Comparison of ENCODE assay signal across 18 mouse cellular contexts in genomic region chr4:83520308-83520707, GRCm38 (mm10). TPM values are rescaled to one million over a fixed set of nuclear protein-coding genes. Genes with fewer than 3 reads are reported as not detected.
A peak's percentile ranks its signal among the peaks of the same experiment; 100 is the strongest.
DNase-seq lines count a peak whose midpoint lies in the region; ATAC-seq and TF ChIP-seq lines count a peak whose summit lies in the region.
"Had no signal": no experiment of that assay in that cellular context is flagged by ENCODE, and none has a peak within 500 bp of the region (broad histone marks: within the 10 kb centered on the region; RNA-seq: fewer than 3 reads in every experiment).

No protein-coding gene starts in this region.

- no peak overlapping the region for H3K4me2 ChIP-seq in kidney, postnatal 0 days (ENCODE audit: low read length)
- H3K4me2 ChIP-seq in hindbrain, embryonic 11.5 days (replicated peaks; ENCODE audit: low read depth, low read length), result no peak overlapping the region
- H3K4me2 ChIP-seq in kidney, embryonic 14.5 days (replicated peaks; ENCODE audit: low read depth, low read length), result no peak overlapping the region
- H3K4me2 ChIP-seq: forebrain, embryonic 13.5 days; kidney, embryonic 15.5 days; limb, embryonic 12.5 days; midbrain, embryonic 12.5 days; neural tube, embryonic 12.5 days had no signal

- ATAC-seq in kidney, postnatal 0 days (replicated peaks; ENCODE audit: low FRiP score, low read depth), result no peak
- no peak for ATAC-seq in hindbrain, embryonic 11.5 days (ENCODE audit: low FRiP score)
- no peak for ATAC-seq in kidney, embryonic 14.5 days (ENCODE audit: low FRiP score, low TSS enrichment)
- ATAC-seq: forebrain, embryonic 13.5 days; hindbrain, embryonic 16.5 days had no signal

- peak; percentile 40 for TF ChIP-seq CTCF in kidney, postnatal 0 days (IDR thresholded peaks at IDR 0.05; ENCODE audit: low read depth)

- H3K36me3 ChIP-seq in kidney, postnatal 0 days (ENCODE audit: insufficient read depth, low read length), result no peaks in the 10 kb centered on the region
- H3K36me3 ChIP-seq in hindbrain, embryonic 11.5 days (ENCODE audit: control insufficient read depth, insufficient read depth, low read length), result no peaks in the 10 kb centered on the region
- H3K36me3 ChIP-seq in kidney, embryonic 14.5 days (ENCODE audit: control insufficient read depth, insufficient read depth, low read length), result no peaks in the 10 kb centered on the region
- H3K36me3 ChIP-seq: kidney, embryonic 15.5 days; limb, embryonic 12.5 days; midbrain, embryonic 12.5 days; neural tube, embryonic 12.5 days had no signal

- DNase-seq in kidney, postnatal 0 days (ENCODE audit: low spot score), result no peak
- DNase-seq in kidney, postnatal 10 days, result no peak
- DNase-seq in 416B (ENCODE audit: low read depth) (peak; percentile 51), ES-CJ7 (ENCODE audit: low read depth, low spot score) (peak; percentile 89)
- peak; percentile 60 for DNase-seq in induced T-regulatory cell, adult 2 months (ENCODE audit: low read depth)
- no peak for DNase-seq in hindbrain, embryonic 11.5 days (ENCODE audit: low spot score)
- no peak for DNase-seq in yolk sac, embryonic 10.5 days (ENCODE audit: low spot score)
- DNase-seq: adrenal gland, postnatal 25 days; gastrocnemius, postnatal 14 days; lung, postnatal 10 days; spleen, adult 18-20 months had no signal

- H3K4me3 ChIP-seq in kidney, postnatal 0 days (replicated peaks; ENCODE audit: low read depth, low read length), result no peak overlapping the region
- H3K4me3 ChIP-seq in hindbrain, embryonic 11.5 days (ENCODE audit: low read depth, low read length), result no peak overlapping the region
- H3K4me3 ChIP-seq in kidney, embryonic 14.5 days (ENCODE audit: low read length), result no peak overlapping the region
- H3K4me3 ChIP-seq: forebrain, embryonic 13.5 days; kidney, embryonic 15.5 days; limb, embryonic 12.5 days; midbrain, embryonic 12.5 days; neural tube, embryonic 12.5 days had no signal

- H3K4me1 ChIP-seq in kidney, postnatal 0 days (replicated peaks; ENCODE audit: insufficient read depth, low read length), result no peaks in the 10 kb centered on the region
- peaks cover 2% of the 10 kb centered on the region; the same call in 1 of the 2 replicates for H3K4me1 ChIP-seq in hindbrain, embryonic 11.5 days (replicated peaks; ENCODE audit: control insufficient read depth, insufficient read depth, low read length)
- no peaks in the 10 kb centered on the region for H3K4me1 ChIP-seq in kidney, embryonic 14.5 days (ENCODE audit: control insufficient read depth, insufficient read depth, low read length)

- WGBS in kidney, postnatal 0 days, result 93% methylated on average over 4 of the region's 4 CpGs
- 86% methylated on average over 4 of the region's 4 CpGs for WGBS in hindbrain, embryonic 11.5 days
- 86% methylated on average over 4 of the region's 4 CpGs for WGBS in kidney, embryonic 14.5 days

- H3K9me3 ChIP-seq in kidney, postnatal 0 days (replicated peaks; ENCODE audit: low read length), result no peaks in the 10 kb centered on the region
- H3K9me3 ChIP-seq in hindbrain, embryonic 11.5 days (ENCODE audit: control insufficient read depth, low read length), result no peaks in the 10 kb centered on the region
- H3K9me3 ChIP-seq in kidney, embryonic 14.5 days (ENCODE audit: control insufficient read depth, low read length), result no peaks in the 10 kb centered on the region
- H3K9me3 ChIP-seq: forebrain, embryonic 13.5 days; kidney, embryonic 15.5 days; limb, embryonic 12.5 days; midbrain, embryonic 12.5 days; neural tube, embryonic 12.5 days had no signal

- no peaks in the 10 kb centered on the region for H3K27me3 ChIP-seq in kidney, postnatal 0 days (ENCODE audit: insufficient read depth, low read length)
- no peaks in the 10 kb centered on the region for H3K27me3 ChIP-seq in hindbrain, embryonic 11.5 days (ENCODE audit: control insufficient read depth, insufficient read depth, low read length)
- no peaks in the 10 kb centered on the region for H3K27me3 ChIP-seq in kidney, embryonic 14.5 days (ENCODE audit: control insufficient read depth, insufficient read depth, low read length)
- H3K27me3 ChIP-seq: forebrain, embryonic 13.5 days; kidney, embryonic 15.5 days; limb, embryonic 12.5 days; midbrain, embryonic 12.5 days; neural tube, embryonic 12.5 days had no signal

- H3K9ac ChIP-seq in kidney, postnatal 0 days (ENCODE audit: low read depth, low read length), result no peak overlapping the region
- H3K9ac ChIP-seq in hindbrain, embryonic 11.5 days (ENCODE audit: low read depth, low read length), result no peak overlapping the region
- H3K9ac ChIP-seq in kidney, embryonic 14.5 days (ENCODE audit: low read depth, low read length), result no peak overlapping the region
- H3K9ac ChIP-seq: forebrain, embryonic 13.5 days; kidney, embryonic 15.5 days; limb, embryonic 12.5 days; midbrain, embryonic 12.5 days; neural tube, embryonic 12.5 days had no signal

- no peak overlapping the region for H3K27ac ChIP-seq in kidney, postnatal 0 days
- no peak overlapping the region for H3K27ac ChIP-seq in hindbrain, embryonic 11.5 days (ENCODE audit: low read depth, low read length)
- H3K27ac ChIP-seq in kidney, embryonic 14.5 days (ENCODE audit: low read depth, low read length), result no peak overlapping the region
- H3K27ac ChIP-seq: forebrain, embryonic 13.5 days; kidney, embryonic 15.5 days; limb, embryonic 12.5 days; midbrain, embryonic 12.5 days; neural tube, embryonic 12.5 days had no signal

RNA-seq across cellular contexts. Expression of gene Ccdc171, which starts 5.0 kb away (rescaled TPM):
- 2.4 and 2.5 TPM in 2 replicates for polyA plus RNA-seq in kidney, postnatal 0 days (2015; fragmentation: Nextera tagmentation; extraction: Ambion mirVana)
- 3.8 and 4.5 TPM in 2 replicates for polyA plus RNA-seq in hindbrain, embryonic 11.5 days (2014; fragmentation: Nextera tagmentation; extraction: Ambion mirVana)
- 2.9 and 3.9 TPM in 2 replicates for polyA plus RNA-seq in kidney, embryonic 14.5 days (2014; fragmentation: Nextera tagmentation; extraction: Ambion mirVana)

RNA-seq across cellular contexts. Expression of gene Psip1, which starts 34.0 kb away (rescaled TPM):
- polyA plus RNA-seq in kidney, postnatal 0 days (2015; fragmentation: Nextera tagmentation; extraction: Ambion mirVana), result 104 and 105 TPM in 2 replicates
- 400 and 407 TPM in 2 replicates for polyA plus RNA-seq in hindbrain, embryonic 11.5 days (2014; fragmentation: Nextera tagmentation; extraction: Ambion mirVana)
- polyA plus RNA-seq in kidney, embryonic 14.5 days (2014; fragmentation: Nextera tagmentation; extraction: Ambion mirVana), result 202 and 215 TPM in 2 replicates

Comparison
In these comparisons a context has a peak if more than half of its experiments do, and no peak if none do; other contexts are left out.
1. DNase-seq: peak in 416B (single experiment), ES-CJ7 (single experiment) and induced T-regulatory cell, adult 2 months (single experiment); none in kidney, postnatal 0 days (single experiment), kidney, postnatal 10 days (single experiment), hindbrain, embryonic 11.5 days (single experiment) and yolk sac, embryonic 10.5 days (single experiment).